ENCODE assay signal across 9 mouse cellular contexts in the genomic region with DNA sequence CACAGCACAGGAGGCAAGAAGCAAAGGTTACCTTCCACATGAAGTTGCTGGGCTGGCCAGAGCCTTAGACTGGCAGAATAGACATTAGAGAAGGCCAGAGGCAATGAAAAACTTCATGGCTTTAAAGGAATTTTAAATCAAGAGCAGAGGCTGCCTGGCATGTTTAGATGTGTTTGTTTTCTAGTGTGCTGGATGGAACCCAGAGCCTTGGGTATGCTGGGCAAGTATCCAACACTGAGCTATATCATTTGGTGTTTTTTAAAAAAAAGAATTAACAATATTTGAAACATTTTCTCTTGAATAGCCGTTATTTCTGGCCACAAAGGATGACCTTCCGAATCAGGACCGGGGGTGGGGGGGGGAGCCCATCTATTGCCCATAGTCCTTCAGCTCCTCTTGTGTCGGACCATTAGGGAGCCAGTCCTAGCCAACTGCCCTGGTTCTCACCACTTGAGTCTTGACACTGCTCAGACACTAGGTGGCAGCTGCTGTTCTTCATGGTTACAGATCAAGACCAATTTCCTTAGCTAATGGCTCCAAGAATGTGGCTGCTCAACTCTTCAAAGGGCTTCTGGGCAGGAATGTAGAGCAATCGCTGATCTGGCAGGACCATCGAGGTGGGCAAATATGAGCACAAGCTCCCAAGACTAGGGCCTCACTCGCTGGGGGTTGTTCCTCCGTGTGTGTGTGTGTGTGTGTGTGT. TPM values are rescaled to one million over a fixed set of nuclear protein-coding genes. Genes with fewer than 3 reads are reported as not detected.
DNase-seq lines count a peak whose midpoint lies in the region; ATAC-seq and TF ChIP-seq lines count a peak whose summit lies in the region.
"Had no signal": no experiment of that assay in that cellular context is flagged by ENCODE, and none has a peak within 500 bp of the region (broad histone marks: within the 10 kb centered on the region; RNA-seq: fewer than 3 reads in every experiment).

No protein-coding gene starts in this region.

- H3K4me3 ChIP-seq in layer of hippocampus, adult 2 months, result no peak overlapping the region
- H3K4me3 ChIP-seq: embryonic facial prominence, embryonic 12.5 days had no signal

- TF ChIP-seq CTCF in layer of hippocampus, adult 2 months (conservative IDR thresholded peaks at IDR 0.05), result peak; percentile 81

- ATAC-seq in megakaryocyte, adult 5-6 weeks (ENCODE audit: poor library complexity, severe bottlenecking), result peak; percentile 63

- no peak overlapping the region for H3K27ac ChIP-seq in layer of hippocampus, adult 2 months
- H3K27ac ChIP-seq: embryonic facial prominence, embryonic 12.5 days had no signal

- peak; percentile 45 for DNase-seq in left cerebral cortex, adult 11 months (ENCODE audit: low spot score)
- DNase-seq in left cerebral cortex, adult 8-10 months (ENCODE audit: low spot score in 2 of 2), result no peak
- peak; percentile 22 for DNase-seq in MEL-GATA-1-ER (ENCODE audit: extremely low read depth, low read depth)
- DNase-seq in embryo, embryonic 9.5 days (ENCODE audit: extremely low spot score), result peak; percentile 31
- DNase-seq in heart, postnatal 14 days, result peak; percentile 50 to 65
- DNase-seq in layer of hippocampus, adult 2 months (ENCODE audit: low spot score in 2 of 2), result peak; percentile 48
- DNase-seq in urinary bladder, adult 2 months (ENCODE audit: low spot score), result no peak

- intact Hi-C loops in heart, postnatal 14 days (cut with DNase I), result loop anchor here (2.0 kb wide), 2 partner anchors 169 to 177 kb away; no protein-coding TSS in a partner anchor

RNA-seq across cellular contexts. Expression of gene Arid5a, which starts 16.4 kb away (rescaled TPM):
- total RNA-seq in left cerebral cortex, adult 8-10 months (2022), result 10 to 100 TPM; 10.9 to 18.8 (median 13.0) TPM
- total RNA-seq in heart, postnatal 14 days (2021), result 10 to 100 TPM in 1 of 2 experiments, 1 to 10 TPM in 1; 9.1 to 11.4 TPM
- 10 to 100 TPM; 15.1 to 15.4 TPM for total RNA-seq in layer of hippocampus, adult 2 months (2021)
- 14.1 and 14.6 TPM in 2 replicates for total RNA-seq in megakaryocyte, adult 5-6 weeks (2015)
- 27.0 and 31.9 TPM in 2 replicates for total RNA-seq in megakaryocyte, adult 5-6 weeks (2017)
- polyA plus RNA-seq in urinary bladder, adult 2 months (2012; rRNA removed), result 7.4 and 8.1 TPM in 2 replicates

RNA-seq across cellular contexts. Expression of gene Kansl3, which starts 45.1 kb away (rescaled TPM):
- total RNA-seq in left cerebral cortex, adult 8-10 months (2022), result 10 to 100 TPM; 63.9 to 88.2 (median 74.6) TPM
- 10 to 100 TPM; 58.8 to 60.5 TPM for total RNA-seq in heart, postnatal 14 days (2021)
- total RNA-seq in layer of hippocampus, adult 2 months (2021), result 10 to 100 TPM; 76.1 to 76.8 TPM
- total RNA-seq in megakaryocyte, adult 5-6 weeks (2015), result 12.6 and 13.9 TPM in 2 replicates
- 28.2 and 31.5 TPM in 2 replicates for total RNA-seq in megakaryocyte, adult 5-6 weeks (2017)
- polyA plus RNA-seq in urinary bladder, adult 2 months (2012; rRNA removed), result 47.3 and 48.4 TPM in 2 replicates

RNA-seq across cellular contexts. Expression of gene Fer1l5, which starts 48.2 kb away (rescaled TPM):
- total RNA-seq in left cerebral cortex, adult 8-10 months (2022), result not detected
- not detected for total RNA-seq in heart, postnatal 14 days (2021)
- total RNA-seq in layer of hippocampus, adult 2 months (2021), result not detected
- not detected in 2 replicates for total RNA-seq in megakaryocyte, adult 5-6 weeks (2015)
- total RNA-seq in megakaryocyte, adult 5-6 weeks (2017), result 0.37 TPM in 1 of 2 replicates, not detected in the other
- 0.18 and 0.19 TPM in 2 replicates for polyA plus RNA-seq in urinary bladder, adult 2 months (2012; rRNA removed)

RNA-seq across cellular contexts. Expression of gene Neurl3, which starts 49.4 kb away (rescaled TPM):
- 1 to 10 TPM in 2 of 4 experiments, under 1 TPM in 2; 0.78 to 1.5 (median 0.92) TPM for total RNA-seq in left cerebral cortex, adult 8-10 months (2022)
- total RNA-seq in heart, postnatal 14 days (2021), result 1 to 10 TPM; 2.6 to 2.9 TPM
- under 1 TPM; 0.44 to 0.92 TPM for total RNA-seq in layer of hippocampus, adult 2 months (2021)
- 54.2 and 57.5 TPM in 2 replicates for total RNA-seq in megakaryocyte, adult 5-6 weeks (2015)
- 66.0 and 68.3 TPM in 2 replicates for total RNA-seq in megakaryocyte, adult 5-6 weeks (2017)
- 10.2 and 12.5 TPM in 2 replicates for polyA plus RNA-seq in urinary bladder, adult 2 months (2012; rRNA removed)

Comparison
In these comparisons a context has a peak if more than half of its experiments do, and no peak if none do; other contexts are left out.
1. DNase-seq: peak in left cerebral cortex, adult 11 months (single experiment), MEL-GATA-1-ER (single experiment), embryo, embryonic 9.5 days (single experiment), heart, postnatal 14 days (2 of 2) and layer of hippocampus, adult 2 months (2 of 2); none in left cerebral cortex, adult 8-10 months (0 of 2) and urinary bladder, adult 2 months (single experiment).